Mouse (Mus musculus): ENCODE results near the gene Fam43b. TPM values are rescaled to one million over a fixed set of nuclear protein-coding genes. Genes with fewer than 3 reads are reported as not detected.
A peak's percentile ranks its signal among the peaks of the same experiment; 100 is the strongest.

The Fam43b gene
- polyA plus RNA-seq, 1 experiment from 2014 or later = 0.18 TPM

- Histone ChIP-seq H3K9ac (no peak overlapping the region), H3K27me3 (peaks cover 43% of the 10 kb centered on the region), H3K9me3 (no peaks in the 10 kb centered on the region), H3K36me3 (no peaks in the 10 kb centered on the region), H3K4me3 (no peak overlapping the region), H3K4me2 (no peak overlapping the region), H3K4me1 (peaks cover 5% of the 10 kb centered on the region), H3K27ac (no peak overlapping the region)
- 77% methylated on average over 7 of the region's 7 CpGs for WGBS
- no peak for ATAC-seq (ENCODE audit: insufficient number of reproducible peaks, insufficient read depth, low FRiP score, low TSS enrichment, low read depth)
Observed at GRCm38 (mm10) chr4:138362883-138363282, 33.4 kb downstream of the Fam43b start.

GRCm38 (mm10) chr4:138361370-138361821 is 34.9 kb downstream of the Fam43b start:
- H3K4me3 ChIP-seq = no peak overlapping the region
- no peak for ATAC-seq (ENCODE audit: insufficient number of reproducible peaks, insufficient read depth, low FRiP score, low TSS enrichment, low read depth)

GRCm38 (mm10) chr4:138358176-138358575 is 38.2 kb downstream of the Fam43b start:
- Histone ChIP-seq H3K9ac (no peak overlapping the region), H3K36me3 (no peaks in the 10 kb centered on the region), H3K27me3 (peaks cover 24% of the 10 kb centered on the region), H3K27ac (no peak overlapping the region), H3K4me2 (no peak overlapping the region), H3K4me3 (no peak overlapping the region), H3K4me1 (no peaks in the 10 kb centered on the region; the same call in 1 of the 2 replicates), H3K9me3 (no peaks in the 10 kb centered on the region)
- ATAC-seq (ENCODE audit: insufficient number of reproducible peaks, insufficient read depth, low FRiP score, low TSS enrichment, low read depth) = no peak
- WGBS = 73% methylated on average over 3 of the region's 3 CpGs

More at GRCm38 (mm10) chr4:138361370-138361821, 34.9 kb downstream of the Fam43b start:
- H3K36me3 ChIP-seq = no peaks in the 10 kb centered on the region
- no peaks in the 10 kb centered on the region; the same call in 1 of the 2 replicates for H3K4me1 ChIP-seq
- H3K27me3 ChIP-seq = peaks cover 28% of the 10 kb centered on the region
- H3K9ac ChIP-seq = 0 out of 2 replicates have a peak overlapping the region, but pooled peaks have one; percentile 27
- H3K9me3 ChIP-seq = no peaks in the 10 kb centered on the region
- no peak overlapping the region for H3K27ac ChIP-seq
- WGBS = 3% methylated on average over 11 of the region's 11 CpGs
- H3K4me2 ChIP-seq = no peak overlapping the region

- Histone ChIP-seq H3K9ac (no peak overlapping the region), H3K36me3 (no peaks in the 10 kb centered on the region), H3K27me3 (peaks cover 14% of the 10 kb centered on the region), H3K4me2 (no peak overlapping the region), H3K27ac (no peak overlapping the region), H3K9me3 (no peaks in the 10 kb centered on the region), H3K4me1 (no peaks in the 10 kb centered on the region; the same call in 1 of the 2 replicates), H3K4me3 (no peak overlapping the region)
- WGBS = 93% methylated on average over 12 of the region's 12 CpGs
- ATAC-seq (ENCODE audit: insufficient number of reproducible peaks, insufficient read depth, low FRiP score, low TSS enrichment, low read depth) = no peak
Observed at GRCm38 (mm10) chr4:138356551-138356950, 39.8 kb downstream of the Fam43b start.

GRCm38 (mm10) chr4:138356141-138356540 is 40.2 kb downstream of the Fam43b start:
- no peak overlapping the region for H3K9ac ChIP-seq
- 75% methylated on average over 8 of the region's 8 CpGs for WGBS

GRCm38 (mm10) chr4:138355496-138355895 is 40.8 kb downstream of the Fam43b start:
- no peaks in the 10 kb centered on the region for H3K9me3 ChIP-seq
- no peaks in the 10 kb centered on the region for H3K36me3 ChIP-seq
- H3K27me3 ChIP-seq = peaks cover 3% of the 10 kb centered on the region; the same call in 1 of the 2 replicates
- no peak overlapping the region for H3K4me3 ChIP-seq
- ATAC-seq (ENCODE audit: insufficient number of reproducible peaks, insufficient read depth, low FRiP score, low TSS enrichment, low read depth) = no peak
- H3K27ac ChIP-seq = no peak overlapping the region
- no peaks in the 10 kb centered on the region for H3K4me1 ChIP-seq
- no peak overlapping the region for H3K9ac ChIP-seq
- 91% methylated on average over 2 of the region's 2 CpGs for WGBS
- H3K4me2 ChIP-seq = no peak overlapping the region

More at GRCm38 (mm10) chr4:138356141-138356540, 40.2 kb downstream of the Fam43b start:
- H3K9me3 ChIP-seq = no peaks in the 10 kb centered on the region
- no peak for ATAC-seq (ENCODE audit: insufficient number of reproducible peaks, insufficient read depth, low FRiP score, low TSS enrichment, low read depth)
- no peak overlapping the region for H3K4me3 ChIP-seq
- no peaks in the 10 kb centered on the region for H3K36me3 ChIP-seq
- no peak overlapping the region for H3K4me2 ChIP-seq
- H3K4me1 ChIP-seq = no peaks in the 10 kb centered on the region
- H3K27ac ChIP-seq = no peak overlapping the region
- peaks cover 10% of the 10 kb centered on the region for H3K27me3 ChIP-seq

- H3K4me1 ChIP-seq = no peaks in the 10 kb centered on the region
- WGBS = 75% methylated on average over 10 of the region's 10 CpGs
- H3K4me3 ChIP-seq = no peak overlapping the region
- H3K36me3 ChIP-seq = no peaks in the 10 kb centered on the region
- no peaks in the 10 kb centered on the region for H3K9me3 ChIP-seq
- H3K27ac ChIP-seq = no peak overlapping the region
- no peak overlapping the region for H3K4me2 ChIP-seq
- ATAC-seq (ENCODE audit: insufficient number of reproducible peaks, insufficient read depth, low FRiP score, low TSS enrichment, low read depth) = no peak
- H3K9ac ChIP-seq = no peak overlapping the region
- no peaks in the 10 kb centered on the region for H3K27me3 ChIP-seq
Observed at GRCm38 (mm10) chr4:138353438-138354171, 42.7 kb downstream of the Fam43b start.

- no peaks in the 10 kb centered on the region for H3K36me3 ChIP-seq
- H3K4me3 ChIP-seq = no peak overlapping the region
- no peak for ATAC-seq (ENCODE audit: insufficient number of reproducible peaks, insufficient read depth, low FRiP score, low TSS enrichment, low read depth)
- H3K9me3 ChIP-seq = no peaks in the 10 kb centered on the region
- no peak overlapping the region for H3K9ac ChIP-seq
- no peak overlapping the region for H3K27ac ChIP-seq
- H3K4me2 ChIP-seq = no peak overlapping the region
- no peaks in the 10 kb centered on the region for H3K27me3 ChIP-seq
- no peaks in the 10 kb centered on the region for H3K4me1 ChIP-seq
- WGBS = 70% methylated on average over 6 of the region's 6 CpGs
Observed at GRCm38 (mm10) chr4:138352692-138353091, 43.6 kb downstream of the Fam43b start.

- WGBS = 82% methylated on average over 5 of the region's 5 CpGs
- Histone ChIP-seq H3K27me3 (no peaks in the 10 kb centered on the region), H3K4me3 (no peak overlapping the region), H3K36me3 (no peaks in the 10 kb centered on the region), H3K27ac (no peak overlapping the region), H3K4me1 (no peaks in the 10 kb centered on the region), H3K4me2 (no peak overlapping the region), H3K9ac (no peak overlapping the region), H3K9me3 (no peaks in the 10 kb centered on the region)
- ATAC-seq (ENCODE audit: insufficient number of reproducible peaks, insufficient read depth, low FRiP score, low TSS enrichment, low read depth) = no peak
Observed at GRCm38 (mm10) chr4:138351821-138352220, 44.5 kb downstream of the Fam43b start.

- H3K4me1 ChIP-seq = no peaks in the 10 kb centered on the region
- H3K9ac ChIP-seq = no peak overlapping the region
- ATAC-seq (ENCODE audit: insufficient number of reproducible peaks, insufficient read depth, low FRiP score, low TSS enrichment, low read depth) = no peak
- no peak overlapping the region for H3K27ac ChIP-seq
- H3K9me3 ChIP-seq = no peaks in the 10 kb centered on the region
- H3K27me3 ChIP-seq = no peaks in the 10 kb centered on the region
- H3K4me2 ChIP-seq = no peak overlapping the region
- H3K4me3 ChIP-seq = no peak overlapping the region
- no peaks in the 10 kb centered on the region for H3K36me3 ChIP-seq
- 77% methylated on average over 7 of the region's 7 CpGs for WGBS
Observed at GRCm38 (mm10) chr4:138348716-138349115, 47.6 kb downstream of the Fam43b start.

- Histone ChIP-seq H3K9ac (no peak overlapping the region), H3K9me3 (no peaks in the 10 kb centered on the region), H3K27ac (no peak overlapping the region), H3K4me1 (no peaks in the 10 kb centered on the region), H3K36me3 (no peaks in the 10 kb centered on the region), H3K27me3 (no peaks in the 10 kb centered on the region), H3K4me3 (no peak overlapping the region), H3K4me2 (no peak overlapping the region)
- no peak for ATAC-seq (ENCODE audit: insufficient number of reproducible peaks, insufficient read depth, low FRiP score, low TSS enrichment, low read depth)
- WGBS = 74% methylated on average over 1 of the region's 1 CpGs
Observed at GRCm38 (mm10) chr4:138347280-138347679, 49.0 kb downstream of the Fam43b start.

GRCm38 (mm10) chr4:138344891-138345545 is 51.3 kb downstream of the Fam43b start:
- H3K9me3 ChIP-seq = no peaks in the 10 kb centered on the region
- no peak overlapping the region for H3K4me2 ChIP-seq
- no peaks in the 10 kb centered on the region for H3K27me3 ChIP-seq
- peaks cover 5% of the 10 kb centered on the region for H3K4me1 ChIP-seq
- no peak overlapping the region for H3K4me3 ChIP-seq
- H3K36me3 ChIP-seq = no peaks in the 10 kb centered on the region
- ATAC-seq (ENCODE audit: insufficient number of reproducible peaks, insufficient read depth, low FRiP score, low TSS enrichment, low read depth) = no peak
- 81% methylated on average over 9 of the region's 9 CpGs for WGBS
- no peak overlapping the region for H3K27ac ChIP-seq
- no peak overlapping the region for H3K9ac ChIP-seq
